35 mouse cellular contexts compared by ENCODE assay signal in genomic region chr12:38832981-38833380, GRCm38 (mm10). TPM values are rescaled to one million over a fixed set of nuclear protein-coding genes. Genes with fewer than 3 reads are reported as not detected.
DNase-seq lines count a peak whose midpoint lies in the region; ATAC-seq and TF ChIP-seq lines count a peak whose summit lies in the region.
"Had no signal": no experiment of that assay in that cellular context is flagged by ENCODE, and none has a peak within 500 bp of the region (broad histone marks: within the 10 kb centered on the region; RNA-seq: fewer than 3 reads in every experiment).

No protein-coding gene starts in this region.

- TF ChIP-seq POLR2A in olfactory bulb, adult 2 months (IDR thresholded peaks at IDR 0.05; ENCODE audit: insufficient read depth, low read depth, low read length) = no peak

- peak overlapping the region; percentile 84 for H3K27ac ChIP-seq in olfactory bulb, adult 2 months (ENCODE audit: insufficient read depth, low read depth, low read length)
- no peak overlapping the region for H3K27ac ChIP-seq in intestine, embryonic 16.5 days (ENCODE audit: low read length)
- H3K27ac ChIP-seq: embryonic facial prominence, embryonic 10.5 days; embryonic facial prominence, embryonic 15.5 days; forebrain, embryonic 12.5 days; heart, adult 2 months; heart, embryonic 13.5 days; hindbrain, embryonic 10.5 days; hindbrain, embryonic 15.5 days; liver, embryonic 15.5 days; stomach, postnatal 0 days had no signal

- no peaks in the 10 kb centered on the region for H3K36me3 ChIP-seq in intestine, embryonic 16.5 days (ENCODE audit: control insufficient read depth, insufficient read depth, low read length)
- H3K36me3 ChIP-seq: embryonic facial prominence, embryonic 15.5 days; forebrain, embryonic 12.5 days; hindbrain, embryonic 10.5 days; hindbrain, embryonic 15.5 days; liver, embryonic 15.5 days had no signal

- H3K9me3 ChIP-seq in intestine, embryonic 16.5 days (ENCODE audit: control insufficient read depth, low read length) = no peaks in the 10 kb centered on the region
- H3K9me3 ChIP-seq: embryonic facial prominence, embryonic 10.5 days; embryonic facial prominence, embryonic 15.5 days; forebrain, embryonic 12.5 days; heart, embryonic 13.5 days; hindbrain, embryonic 10.5 days; hindbrain, embryonic 15.5 days; liver, embryonic 15.5 days had no signal

- DNase-seq in adrenal gland, postnatal 25 days = peak; percentile 11
- DNase-seq in adrenal gland, adult (ENCODE audit: inconsistent age in 2 of 2, low spot score in 1 of 2) = no peak
- DNase-seq in cerebellum, adult 11-12 months = peak; percentile 99
- peak; percentile 99 for DNase-seq in cerebellum, adult 9-11 months
- DNase-seq in gastrocnemius, adult 8-10 months (ENCODE audit: low spot score in 2 of 2) = no peak
- no peak for DNase-seq in gastrocnemius, postnatal 36 days
- DNase-seq: adrenal gland, adult 8-10 months; gastrocnemius, postnatal 25 days; heart, adult 2 months; heart, postnatal 14 days; kidney, adult 2 months; kidney, postnatal 4 days; liver; lung, embryonic 14.5 days; lung, postnatal 14 days; midbrain, embryonic 14.5 days; retina, postnatal 1 day; right cerebral cortex, postnatal 25 days; spleen, adult 18-20 months; thymus, adult 18-20 months; thymus, postnatal 36 days had no signal

- no peak for ATAC-seq in intestine, embryonic 16.5 days
- ATAC-seq: activated CD4-positive, CD25-positive, alpha-beta regulatory T cell, adult 4 months; inflammation-experienced regulatory T-cells, adult 6 months had no signal

- H3K4me1 ChIP-seq in olfactory bulb, adult 2 months (ENCODE audit: control insufficient read depth, insufficient read depth, low read length) = peaks cover 11% of the 10 kb centered on the region
- H3K4me1 ChIP-seq in intestine, embryonic 16.5 days (ENCODE audit: control insufficient read depth, insufficient read depth, low read length) = no peaks in the 10 kb centered on the region
- H3K4me1 ChIP-seq: embryonic facial prominence, embryonic 15.5 days; forebrain, embryonic 12.5 days; heart, embryonic 13.5 days; hindbrain, embryonic 10.5 days; hindbrain, embryonic 15.5 days; liver, embryonic 15.5 days had no signal

- 79% methylated on average over 10 of the region's 10 CpGs for WGBS in olfactory bulb, adult 2 months
- WGBS in intestine, embryonic 16.5 days = 89% methylated on average over 10 of the region's 10 CpGs

- no peak for TF ChIP-seq CTCF in olfactory bulb, adult 2 months (IDR thresholded peaks at IDR 0.05; ENCODE audit: insufficient read depth, low read depth, low read length)

- no peak overlapping the region for H3K9ac ChIP-seq in intestine, embryonic 16.5 days (ENCODE audit: low read depth, low read length)
- H3K9ac ChIP-seq: embryonic facial prominence, embryonic 15.5 days; forebrain, embryonic 12.5 days; heart, embryonic 13.5 days; hindbrain, embryonic 15.5 days; liver, embryonic 15.5 days; lung, embryonic 14.5 days had no signal

- no peak overlapping the region for H3K4me2 ChIP-seq in intestine, embryonic 16.5 days (ENCODE audit: low read depth, low read length)
- H3K4me2 ChIP-seq: embryonic facial prominence, embryonic 15.5 days; forebrain, embryonic 12.5 days; heart, embryonic 13.5 days; hindbrain, embryonic 15.5 days; liver, embryonic 15.5 days; lung, embryonic 14.5 days had no signal

- no peak overlapping the region for H3K4me3 ChIP-seq in olfactory bulb, adult 2 months (ENCODE audit: insufficient read depth, low read depth, low read length)
- no peak overlapping the region for H3K4me3 ChIP-seq in intestine, embryonic 16.5 days (ENCODE audit: low read length)
- H3K4me3 ChIP-seq: embryonic facial prominence, embryonic 10.5 days; embryonic facial prominence, embryonic 15.5 days; forebrain, embryonic 12.5 days; heart, adult 2 months; heart, embryonic 13.5 days; hindbrain, embryonic 10.5 days; hindbrain, embryonic 15.5 days; liver, embryonic 15.5 days had no signal

- H3K27me3 ChIP-seq in intestine, embryonic 16.5 days (replicated peaks; ENCODE audit: control insufficient read depth, insufficient read depth, low read length) = no peaks in the 10 kb centered on the region
- H3K27me3 ChIP-seq: CH12.LX; embryonic facial prominence, embryonic 15.5 days; forebrain, embryonic 12.5 days; heart, embryonic 13.5 days; hindbrain, embryonic 15.5 days; liver, embryonic 15.5 days had no signal

- intact Hi-C loops in gastrocnemius, postnatal 36 days (cut with DNase I) = no loop called here

RNA-seq across cellular contexts. Expression of gene Etv1, which starts 53.8 kb away (rescaled TPM):
- total RNA-seq in adrenal gland, postnatal 25 days (2021) = 65.7 and 86.7 TPM in 2 replicates
- polyA plus RNA-seq in olfactory bulb, adult 2 months (2012; ENCODE audit: insufficient read depth, insufficient read length, low replicate concordance, missing spikeins) = not detected in 2 replicates
- total RNA-seq in gastrocnemius, adult 8-10 months (2022) = 1 to 10 TPM; 4.0 to 7.9 (median 5.2) TPM
- polyA plus RNA-seq in intestine, embryonic 16.5 days (2015; fragmentation: Nextera tagmentation; extraction: Ambion mirVana) = 29.0 and 31.6 TPM in 2 replicates
- 1 to 10 TPM; 6.1 to 6.6 TPM for total RNA-seq in gastrocnemius, postnatal 36 days (2021)
- total RNA-seq: monocyte, adult 5-6 weeks had no signal

Comparison
In these comparisons a context has a peak if more than half of its experiments do, and no peak if none do; other contexts are left out.
1. DNase-seq: peak in adrenal gland, postnatal 25 days (single experiment), cerebellum, adult 11-12 months (single experiment) and cerebellum, adult 9-11 months (single experiment); none in adrenal gland, adult (0 of 2), gastrocnemius, adult 8-10 months (0 of 2) and gastrocnemius, postnatal 36 days (0 of 2).